Mouse (Mus musculus) bone marrow macrophage, adult 2 months (primary cell): Measurements from ENCODE around the gene Prm1.
A peak's percentile ranks its signal among the peaks of the same experiment; 100 is the strongest.

Experiments
- CTCF ChIP-seq: IDR thresholded peaks from 2 replicates; pipeline ENCODE4 v1.5.1; 2012; ENCODE audit warnings: low read depth, mild to moderate bottlenecking, low read length, moderate library complexity
- POLR2A ChIP-seq: IDR thresholded peaks from 2 replicates; pipeline ENCODE4 v1.6.1; 2012; ENCODE audit warnings: mild to moderate bottlenecking, low read depth, low read length, borderline replicate concordance

- TF ChIP-seq CTCF = peak; percentile 85
- TF ChIP-seq POLR2A = no peak
These were observed 40.9 kb upstream of the Prm1 start for GRCm38 (mm10) chr16:10846503-10846902.
